Mouse (Mus musculus): ENCODE results near the gene Fbxl4.

DNA sequence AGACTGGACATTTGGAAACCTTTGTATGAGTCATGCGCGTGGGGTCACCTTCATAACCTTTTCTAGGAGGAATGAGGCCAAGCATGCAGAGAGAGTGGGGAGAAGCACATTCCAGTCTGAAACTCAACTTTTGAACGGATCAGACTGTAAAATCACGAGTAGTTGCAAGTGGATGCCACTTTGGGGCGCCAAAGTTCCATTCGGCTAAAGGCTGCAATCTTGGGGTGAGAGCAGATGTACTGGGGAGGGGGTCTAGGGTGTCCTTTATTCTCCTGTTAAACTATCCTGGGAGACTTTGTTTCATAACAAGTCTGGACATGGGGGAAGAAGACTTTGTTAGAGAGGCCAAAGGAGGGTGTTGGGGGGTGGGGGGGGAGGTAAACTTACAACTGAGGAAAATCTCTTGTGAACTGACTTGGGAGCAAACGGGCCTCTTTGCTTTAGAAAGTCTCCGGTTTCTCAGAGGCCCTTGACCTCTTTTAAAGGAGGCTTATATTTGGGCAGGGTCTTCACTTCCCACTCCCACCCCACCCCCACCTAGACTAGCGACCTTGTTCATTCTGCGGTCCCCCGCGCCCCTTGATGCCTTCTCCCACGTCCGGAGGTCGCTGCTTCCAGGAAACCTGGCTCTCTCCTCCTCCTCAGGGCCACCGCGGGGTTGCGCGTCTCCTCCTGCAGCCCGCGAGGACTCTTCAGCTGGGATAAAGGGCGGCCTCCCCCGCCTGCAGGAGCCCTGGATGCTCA is 119.8 kb downstream of the Fbxl4 start:
- TF ChIP-seq CTCF (conservative IDR thresholded peaks at IDR 0.05; ENCODE audit: low read length) (peak; percentile 77), POU5F1 (IDR thresholded peaks at IDR 0.05; ENCODE audit: borderline replicate concordance, low read length) (no peak)

All from E14TG2a.4 (cell line).